Mouse (Mus musculus): ENCODE data around the gene Zcrb1. TPM values are rescaled to one million over a fixed set of nuclear protein-coding genes. Genes with fewer than 3 reads are reported as not detected.
"Not testable (repeated sequence)": the region's sequence is repeated elsewhere in the genome, so short reads cannot be mapped to it uniquely, and the experiment has no call there.

The Zcrb1 gene
- polyA plus RNA-seq, 1 experiment from 2014 or later: 174 TPM

DNA sequence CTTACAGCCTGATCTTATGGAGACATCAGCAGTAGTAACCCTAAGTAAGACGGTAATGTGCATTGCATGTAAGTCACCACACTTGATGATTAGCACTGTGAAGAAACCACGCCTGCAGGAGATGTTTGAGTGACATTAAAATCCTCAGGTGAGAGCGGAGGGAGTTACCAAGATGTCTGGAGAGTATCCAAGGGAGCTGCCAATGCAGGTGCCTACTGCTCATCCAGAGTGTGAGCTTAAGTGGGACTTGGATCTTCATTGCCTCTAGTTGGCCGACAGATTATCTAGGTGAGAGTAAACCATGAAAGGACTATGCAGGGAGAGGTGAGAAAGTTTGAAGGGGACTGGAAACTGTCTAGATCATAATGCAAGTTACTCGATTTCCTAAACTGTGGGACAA is 8.4 kb upstream of the Zcrb1 start:
- Histone ChIP-seq H3K36me3 (peaks cover 39% of the 10 kb centered on the region), H3K4me1 (replicated peaks) (no peaks in the 10 kb centered on the region), H3K4me2 (no peak overlapping the region), H3K27ac (no peak overlapping the region), H3K9ac (replicated peaks) (no peak overlapping the region), H3K4me3 (replicated peaks) (no peak overlapping the region), H3K9me3 (no peaks in the 10 kb centered on the region), H3K27me3 (no peaks in the 10 kb centered on the region)
- no peak for ATAC-seq (ENCODE audit: insufficient number of reproducible peaks, insufficient read depth, low FRiP score, low TSS enrichment, low read depth)
- 95% methylated on average over 5 of the region's 5 CpGs for WGBS

DNA sequence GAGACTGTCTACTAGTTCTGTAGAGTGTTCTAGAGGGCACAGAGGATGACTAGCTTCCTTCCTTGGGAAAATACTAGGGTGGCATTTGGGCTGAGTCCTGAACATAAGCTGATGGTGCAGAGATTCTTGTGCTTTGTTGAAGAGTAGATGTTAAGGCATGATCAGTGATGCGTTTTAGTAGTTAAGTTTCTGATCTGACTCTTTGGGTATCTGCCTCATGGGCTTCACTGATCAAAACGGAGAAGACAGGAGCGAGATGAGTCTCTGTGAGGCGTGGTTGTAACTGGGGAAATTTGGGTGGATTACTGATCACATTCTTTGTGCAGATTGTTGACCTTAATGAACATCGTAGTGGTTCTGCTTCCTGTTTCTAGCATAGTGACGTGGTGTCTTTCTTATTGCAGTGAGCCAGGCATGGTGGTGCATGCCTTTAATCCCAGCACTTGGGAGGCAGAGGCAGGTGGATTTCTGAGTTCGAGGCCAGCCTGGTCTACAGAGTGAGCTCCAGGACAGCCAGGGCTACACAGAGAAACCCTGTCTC is 7.4 kb upstream of the Zcrb1 start:
- Histone ChIP-seq H3K9ac (replicated peaks) (no peak overlapping the region), H3K4me2 (no peak overlapping the region), H3K4me1 (replicated peaks) (no peaks in the 10 kb centered on the region), H3K4me3 (replicated peaks) (no peak overlapping the region), H3K36me3 (peaks cover 29% of the 10 kb centered on the region), H3K9me3 (no peaks in the 10 kb centered on the region), H3K27ac (no peak overlapping the region), H3K27me3 (no peaks in the 10 kb centered on the region)
- WGBS: 93% methylated on average over 7 of the region's 7 CpGs
- no peak for ATAC-seq (ENCODE audit: insufficient number of reproducible peaks, insufficient read depth, low FRiP score, low TSS enrichment, low read depth)

DNA sequence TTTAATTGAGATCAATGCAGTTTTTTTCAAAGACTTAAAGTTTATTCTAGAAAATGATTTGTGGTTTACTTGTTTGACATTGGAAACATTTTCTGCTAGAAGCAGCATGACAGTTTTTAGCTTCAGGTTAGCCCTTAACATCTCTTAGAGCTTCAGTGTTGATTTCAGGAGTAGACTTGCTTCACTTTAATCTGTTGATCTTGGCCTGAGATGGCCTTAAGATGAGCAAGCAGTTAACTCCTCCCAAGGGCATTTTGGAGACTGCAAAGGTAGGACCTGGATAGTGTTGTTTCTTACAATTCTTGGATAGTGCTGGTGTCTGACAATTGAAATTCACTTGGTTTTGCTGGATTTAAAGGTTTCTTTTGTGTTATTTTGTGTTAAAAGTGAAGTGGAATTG is 6.7 kb upstream of the Zcrb1 start:
- Histone ChIP-seq H3K4me1 (replicated peaks) (peaks cover 5% of the 10 kb centered on the region), H3K36me3 (peaks cover 26% of the 10 kb centered on the region), H3K9me3 (no peaks in the 10 kb centered on the region), H3K9ac (replicated peaks) (no peak overlapping the region), H3K27ac (no peak overlapping the region), H3K4me2 (no peak overlapping the region), H3K4me3 (replicated peaks) (no peak overlapping the region), H3K27me3 (no peaks in the 10 kb centered on the region)
- ATAC-seq (ENCODE audit: insufficient number of reproducible peaks, insufficient read depth, low FRiP score, low TSS enrichment, low read depth): no peak

DNA sequence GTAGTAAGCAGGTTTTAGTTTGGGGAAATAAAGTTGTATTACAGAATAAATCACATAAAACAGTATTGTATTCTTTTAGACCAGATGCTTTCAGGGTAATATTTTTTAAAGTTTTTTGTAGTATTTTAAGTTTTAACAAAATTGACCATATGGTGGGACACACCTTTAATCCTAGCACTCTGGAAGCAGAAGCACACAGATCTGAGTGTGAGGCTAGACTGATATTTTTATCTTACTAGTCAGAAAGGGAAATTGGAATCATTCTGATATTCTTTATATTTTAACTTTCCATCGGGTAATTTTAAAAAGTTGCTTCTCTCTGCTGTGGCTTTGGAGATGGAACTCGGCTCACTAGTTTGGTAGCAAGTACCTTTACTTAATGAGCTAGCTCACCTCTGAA is 4.6 kb upstream of the Zcrb1 start:
- Histone ChIP-seq H3K9ac (replicated peaks) (no peak overlapping the region), H3K27ac (no peak overlapping the region), H3K4me1 (replicated peaks) (peaks cover 15% of the 10 kb centered on the region), H3K36me3 (peaks cover 9% of the 10 kb centered on the region; the same call in 1 of the 2 replicates), H3K27me3 (no peaks in the 10 kb centered on the region), H3K9me3 (no peaks in the 10 kb centered on the region), H3K4me3 (replicated peaks) (no peak overlapping the region), H3K4me2 (no peak overlapping the region)
- no peak for ATAC-seq (ENCODE audit: insufficient number of reproducible peaks, insufficient read depth, low FRiP score, low TSS enrichment, low read depth)
- WGBS: 97% methylated on average over 2 of the region's 2 CpGs

DNA sequence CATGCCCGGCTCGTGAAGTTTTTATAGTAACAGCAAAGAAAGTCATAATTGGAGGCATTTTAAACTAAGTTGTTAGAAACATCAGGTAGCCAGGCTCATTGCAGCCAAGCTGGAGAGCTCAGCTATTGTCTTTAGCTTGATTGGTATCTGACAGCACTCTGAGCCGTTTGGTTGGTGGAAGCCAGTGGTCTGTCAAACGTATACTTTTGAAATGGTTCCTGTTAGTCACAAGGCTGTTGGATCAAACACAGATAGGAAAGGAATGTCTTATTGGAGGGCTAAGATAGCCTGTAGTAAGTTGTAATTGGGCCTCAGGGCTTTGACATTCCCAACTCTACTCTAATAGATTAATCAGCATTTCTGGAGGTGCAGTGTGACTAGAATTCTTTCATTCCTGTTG is 3.3 kb upstream of the Zcrb1 start:
- H3K36me3 ChIP-seq: peaks cover 6% of the 10 kb centered on the region; the same call in 1 of the 2 replicates
- no peak overlapping the region for H3K4me3 ChIP-seq (replicated peaks)
- ATAC-seq (ENCODE audit: insufficient number of reproducible peaks, insufficient read depth, low FRiP score, low TSS enrichment, low read depth): no peak
- H3K27me3 ChIP-seq: no peaks in the 10 kb centered on the region
- no peak overlapping the region for H3K27ac ChIP-seq
- 69% methylated on average over 4 of the region's 4 CpGs for WGBS
- peaks cover 24% of the 10 kb centered on the region for H3K4me1 ChIP-seq (replicated peaks)
- H3K4me2 ChIP-seq: no peak overlapping the region
- no peaks in the 10 kb centered on the region for H3K9me3 ChIP-seq
- no peak overlapping the region for H3K9ac ChIP-seq (replicated peaks)

DNA sequence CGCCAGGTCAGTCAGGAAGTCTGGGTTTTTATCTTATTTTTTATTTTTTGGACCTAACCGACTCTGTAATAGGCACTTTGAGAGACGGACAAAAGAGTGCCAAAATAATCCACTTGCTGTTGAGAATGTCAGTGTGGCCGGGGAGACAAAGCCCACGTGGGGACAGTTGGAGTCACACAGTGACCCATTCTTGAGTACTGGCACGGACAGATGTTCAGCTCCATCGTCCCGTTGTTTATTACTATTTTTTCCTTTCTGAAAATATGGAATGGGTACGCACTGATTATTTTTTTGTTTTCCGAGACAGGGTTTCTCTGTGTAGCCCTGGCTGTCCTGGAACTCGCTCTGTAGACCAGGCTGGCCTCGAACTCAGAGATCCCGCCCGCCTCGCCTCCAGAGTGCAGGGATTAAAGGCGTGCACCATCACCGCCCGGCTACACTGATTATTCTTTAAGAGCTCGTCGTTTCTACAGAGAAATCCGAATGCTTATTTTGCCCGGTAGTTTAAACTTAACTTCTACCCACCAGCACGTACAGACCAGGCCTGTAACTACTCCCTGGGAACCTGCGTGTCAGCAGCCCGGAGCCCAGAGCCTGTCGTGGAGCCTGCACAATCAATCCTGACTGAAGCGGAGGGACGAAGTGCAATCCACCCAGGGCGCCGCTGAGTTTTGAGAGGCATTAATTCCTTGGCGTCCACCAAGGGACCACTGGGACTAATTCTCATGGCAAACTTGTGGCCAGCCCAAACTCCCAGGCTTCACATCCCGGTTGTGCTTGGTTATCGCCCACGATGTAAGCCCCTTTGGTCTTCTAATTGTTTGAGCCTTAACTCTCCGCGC is 786 bp upstream of the Zcrb1 start:
- Histone ChIP-seq H3K9me3 (no peaks in the 10 kb centered on the region), H3K4me2 (peak overlapping the region; percentile 82), H3K4me1 (replicated peaks) (peaks cover 25% of the 10 kb centered on the region), H3K27me3 (no peaks in the 10 kb centered on the region), H3K36me3 (peaks cover 18% of the 10 kb centered on the region), H3K27ac (peak overlapping the region; percentile 92), H3K4me3 (replicated peaks) (peak overlapping the region; percentile 74), H3K9ac (replicated peaks) (peak overlapping the region; percentile 92)
- no peak for ATAC-seq (ENCODE audit: insufficient number of reproducible peaks, insufficient read depth, low FRiP score, low TSS enrichment, low read depth)
- 1% methylated on average over 36 of the region's 36 CpGs for WGBS

DNA sequence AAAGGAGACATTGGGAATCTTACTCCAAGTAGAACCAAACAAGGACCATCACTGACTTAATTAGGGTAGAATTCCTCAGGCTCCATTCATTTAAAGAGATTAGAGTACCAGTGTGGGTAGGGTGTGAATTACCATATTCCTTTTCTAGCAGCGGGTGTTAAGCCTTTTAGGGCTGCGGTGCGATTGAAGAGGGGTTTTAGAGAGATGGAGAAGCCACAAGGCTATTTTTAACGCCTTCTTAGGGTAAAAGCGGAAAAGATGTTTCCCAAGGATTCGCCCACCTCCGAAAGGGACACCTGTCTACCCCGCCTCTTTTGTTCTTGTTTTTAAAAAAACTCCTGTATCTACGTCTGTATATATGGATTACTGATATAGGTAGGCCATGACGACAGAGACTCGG is 865 bp downstream of the Zcrb1 start:
- 2% methylated on average over 11 of the region's 11 CpGs for WGBS
- no peak overlapping the region for H3K27ac ChIP-seq

DNA sequence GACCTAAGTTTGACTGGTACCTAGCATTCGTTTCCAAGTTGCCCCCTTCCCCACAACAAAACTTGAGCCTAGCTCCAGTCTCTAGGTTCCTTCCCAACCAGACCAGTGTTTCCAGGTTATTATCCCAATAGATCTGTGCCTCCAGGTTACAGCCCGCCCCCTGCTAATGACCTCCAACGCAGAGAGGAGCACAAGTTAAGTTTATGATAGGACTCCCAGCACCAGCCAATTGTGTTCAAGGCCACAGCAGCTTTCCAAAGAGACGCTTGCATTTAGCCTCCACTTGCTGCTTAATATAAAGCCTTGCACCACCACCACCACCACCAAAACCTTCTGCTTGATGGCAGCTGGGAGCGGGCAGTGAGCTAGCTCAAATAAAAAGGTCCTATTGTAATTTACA is 16.8 kb downstream of the Zcrb1 start:
- H3K36me3 ChIP-seq: peaks cover 26% of the 10 kb centered on the region
- ATAC-seq (ENCODE audit: insufficient number of reproducible peaks, insufficient read depth, low FRiP score, low TSS enrichment, low read depth): no peak
- H3K9me3 ChIP-seq: no peaks in the 10 kb centered on the region
- H3K4me3 ChIP-seq (replicated peaks): no peak overlapping the region
- H3K27me3 ChIP-seq: no peaks in the 10 kb centered on the region
- H3K4me2 ChIP-seq: no peak overlapping the region
- no peak overlapping the region for H3K27ac ChIP-seq
- 54% methylated on average over 5 of the region's 5 CpGs for WGBS
- no peaks in the 10 kb centered on the region for H3K4me1 ChIP-seq (replicated peaks)
- H3K9ac ChIP-seq (replicated peaks): no peak overlapping the region

More for the DNA sequence above, 865 bp downstream of the Zcrb1 start:
- peaks cover 35% of the 10 kb centered on the region for H3K36me3 ChIP-seq
- H3K4me2 ChIP-seq: peak overlapping the region; percentile 82
- no peaks in the 10 kb centered on the region for H3K9me3 ChIP-seq
- H3K9ac ChIP-seq (replicated peaks): peak overlapping the region; percentile 92
- H3K4me3 ChIP-seq (replicated peaks): peak overlapping the region; percentile 74
- no peaks in the 10 kb centered on the region for H3K27me3 ChIP-seq
- ATAC-seq (ENCODE audit: insufficient number of reproducible peaks, insufficient read depth, low FRiP score, low TSS enrichment, low read depth): no peak
- H3K4me1 ChIP-seq (replicated peaks): peaks cover 25% of the 10 kb centered on the region

DNA sequence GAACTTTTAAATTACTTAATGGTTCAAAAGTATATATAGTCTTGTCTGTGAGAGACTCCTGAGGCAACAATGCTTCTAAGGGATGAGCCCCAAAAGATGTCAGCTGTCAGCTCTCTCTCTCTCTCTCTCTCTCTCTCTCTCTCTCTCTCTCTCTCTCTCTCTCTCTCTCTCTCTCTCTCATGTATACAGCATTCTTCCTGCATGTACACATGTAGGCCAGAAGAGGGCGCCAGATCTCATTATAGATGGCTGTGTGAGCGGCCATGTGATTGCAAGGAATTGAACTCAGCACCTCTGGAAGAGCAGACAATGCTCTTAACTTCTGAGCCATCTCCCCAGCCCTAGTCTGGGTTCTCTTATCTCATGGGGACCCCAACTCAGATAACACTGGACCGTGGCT is 19.0 kb downstream of the Zcrb1 start:
- Histone ChIP-seq H3K4me1 (replicated peaks) (no peaks in the 10 kb centered on the region), H3K9me3 (no peaks in the 10 kb centered on the region), H3K27ac (no peak overlapping the region), H3K36me3 (peaks cover 7% of the 10 kb centered on the region), H3K27me3 (no peaks in the 10 kb centered on the region), H3K4me3 (replicated peaks) (no peak overlapping the region), H3K9ac (replicated peaks) (no peak overlapping the region), H3K4me2 (no peak overlapping the region)
- no peak for ATAC-seq (ENCODE audit: insufficient number of reproducible peaks, insufficient read depth, low FRiP score, low TSS enrichment, low read depth)
- 78% methylated on average over 3 of the region's 3 CpGs for WGBS

DNA sequence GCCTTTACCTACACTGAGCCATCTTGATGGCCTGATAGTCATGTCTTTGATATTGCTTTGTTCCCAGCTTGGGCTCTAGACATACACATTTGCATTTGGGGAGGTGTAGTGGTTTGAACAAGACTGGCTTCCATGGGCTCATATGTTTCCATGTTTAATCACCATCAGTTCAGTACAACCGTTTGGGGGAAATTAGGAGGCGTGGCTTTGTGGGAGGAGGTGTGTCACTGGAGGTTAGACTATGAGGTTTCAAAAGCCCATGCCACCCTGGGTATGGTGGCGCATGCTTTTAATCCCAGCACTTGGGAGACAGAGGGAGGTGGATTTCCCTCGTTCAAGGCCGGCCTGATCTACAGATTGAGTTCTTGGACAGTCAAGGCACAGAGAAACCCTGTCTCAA is 22.4 kb downstream of the Zcrb1 start:
- H3K9ac ChIP-seq (replicated peaks): no peak overlapping the region
- H3K27ac ChIP-seq: no peak overlapping the region
- no peak overlapping the region for H3K4me2 ChIP-seq
- no peaks in the 10 kb centered on the region for H3K4me1 ChIP-seq (replicated peaks)
- H3K27me3 ChIP-seq: no peaks in the 10 kb centered on the region
- no peak overlapping the region for H3K4me3 ChIP-seq (replicated peaks)
- 88% methylated on average over 5 of the region's 5 CpGs for WGBS
- H3K9me3 ChIP-seq: no peaks in the 10 kb centered on the region
- H3K36me3 ChIP-seq: no peaks in the 10 kb centered on the region
- no peak for ATAC-seq (ENCODE audit: insufficient number of reproducible peaks, insufficient read depth, low FRiP score, low TSS enrichment, low read depth)

DNA sequence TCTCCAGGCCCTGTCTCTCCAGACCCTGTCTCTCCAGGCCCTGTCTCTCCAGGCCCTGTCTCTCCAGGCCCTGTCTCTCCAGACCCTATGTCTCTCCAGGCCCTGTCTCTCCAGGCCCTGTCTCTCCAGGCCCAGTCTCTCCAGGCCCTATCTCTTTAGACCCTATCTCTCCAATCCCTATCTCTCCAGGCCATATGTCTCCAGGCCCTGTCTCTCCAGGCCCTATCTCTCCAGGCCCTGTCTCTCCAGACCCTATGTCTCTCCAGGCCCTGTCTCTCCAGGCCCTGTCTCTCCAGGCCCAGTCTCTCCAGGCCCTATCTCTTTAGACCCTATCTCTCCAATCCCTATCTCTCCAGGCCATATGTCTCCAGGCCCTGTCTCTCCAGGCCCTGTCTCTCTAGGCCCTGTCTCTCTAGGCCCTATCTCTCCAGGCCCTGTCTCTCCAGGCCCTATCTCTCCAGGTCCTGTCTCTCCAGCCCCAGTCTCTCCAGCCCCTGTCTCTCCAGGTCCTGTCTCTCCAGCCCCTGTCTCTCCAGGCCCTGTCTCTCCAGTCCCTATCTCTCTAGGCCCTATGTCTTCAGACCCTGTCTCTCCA is 25.5 kb downstream of the Zcrb1 start:
- not testable (repeated sequence) for H3K4me2 ChIP-seq; H3K36me3 ChIP-seq; H3K9me3 ChIP-seq; H3K9ac ChIP-seq (replicated peaks); ATAC-seq (ENCODE audit: insufficient number of reproducible peaks, insufficient read depth, low FRiP score, low TSS enrichment, low read depth); H3K4me3 ChIP-seq (replicated peaks); H3K4me1 ChIP-seq (replicated peaks); H3K27ac ChIP-seq; H3K27me3 ChIP-seq

Data from limb, embryonic 12.5 days (tissue).